Mouse (Mus musculus) C2C12 (cell line): ENCODE measurements around the gene Lrrfip2. TPM values are rescaled to one million over a fixed set of nuclear protein-coding genes. Genes with fewer than 3 reads are reported as not detected.

Experiments
- H3K27me3 ChIP-seq: one replicate; pipeline ENCODE4 v1.6.1; 2011; ENCODE audit not compliant: control insufficient read depth, insufficient read depth, insufficient read length
- H3K36me3 ChIP-seq: one replicate; pipeline ENCODE4 v1.6.1; 2011; ENCODE audit not compliant: control insufficient read depth, insufficient read depth
- H3K4me3 ChIP-seq: one replicate; pipeline ENCODE4 v1.5.1; 2011; ENCODE audit warnings: mild to moderate bottlenecking, control low read depth; ENCODE audit not compliant: poor library complexity, insufficient read depth, severe bottlenecking
- H3K79me2 ChIP-seq: one replicate; pipeline ENCODE4 v1.6.1; 2011; ENCODE audit not compliant: control insufficient read depth, insufficient read depth
- H3K79me3 ChIP-seq: one replicate; pipeline ENCODE4 v1.6.1; 2011; ENCODE audit warnings: low read depth, control low read depth
- H3ac ChIP-seq: one replicate; pipeline ENCODE3; 2011; ENCODE audit warnings: low read depth; ENCODE audit not compliant: control insufficient read depth, insufficient read length
- CEBPB ChIP-seq: IDR thresholded peaks from one replicate; pipeline ENCODE4 v1.6.1; 2011; ENCODE audit warnings: low read depth, mild to moderate bottlenecking, control low read depth, moderate library complexity
- CTCF ChIP-seq: IDR thresholded peaks from one replicate; pipeline ENCODE4 v1.5.1; 2011; ENCODE audit not compliant: control insufficient read depth, insufficient read depth, insufficient read length
- FOSL1 ChIP-seq: IDR thresholded peaks from one replicate; pipeline ENCODE4 v1.8.0; 2011; ENCODE audit warnings: mild to moderate bottlenecking, low read length; ENCODE audit not compliant: poor library complexity, insufficient read depth, severe bottlenecking
- MAX ChIP-seq: IDR thresholded peaks from one replicate; pipeline ENCODE4 v1.6.1; 2011; ENCODE audit warnings: mild to moderate bottlenecking, control low read depth
- MYOD1 ChIP-seq: IDR thresholded peaks from one replicate; pipeline ENCODE4 v1.6.1; 2011; ENCODE audit warnings: low read depth; ENCODE audit not compliant: control insufficient read depth, insufficient read length
- MYOG ChIP-seq: IDR thresholded peaks from one replicate; pipeline ENCODE4 v1.6.1; 2011; ENCODE audit not compliant: control insufficient read depth, insufficient read length; ENCODE audit errors: extremely low read depth
- USF1 ChIP-seq: IDR thresholded peaks from one replicate; pipeline ENCODE4 v1.6.1; 2011; ENCODE audit warnings: low read depth, mild to moderate bottlenecking, control low read depth, moderate library complexity
- polyA plus RNA-seq: library from polyadenylated mRNA; unstranded; fragments of >200 nt; fragmentation: generic; extraction: Trizol; gene quantifications from one replicate; pipeline ENCODE4 v1.2.1, GENCODE M21; 2012; ENCODE audit warnings: missing spikeins

Gene Lrrfip2
- polyA plus RNA-seq, 1 experiment, result 29.4 TPM

GRCm38 (mm10) chr9:111092657-111093056 lies 24.7 kb upstream of the Lrrfip2 start:
- H3K4me3 ChIP-seq, result no peak overlapping the region
- H3K36me3 ChIP-seq, result no peaks in the 10 kb centered on the region
- no peak for TF ChIP-seq CEBPB
- no peak for TF ChIP-seq MAX
- no peak for TF ChIP-seq MYOD1
- TF ChIP-seq CTCF, result no peak
- no peak for TF ChIP-seq FOSL1
- TF ChIP-seq MYOG, result no peak
- TF ChIP-seq USF1, result no peak
- no peak overlapping the region for H3ac ChIP-seq
- no peaks in the 10 kb centered on the region for H3K79me2 ChIP-seq
- H3K79me3 ChIP-seq, result no peaks in the 10 kb centered on the region
- H3K27me3 ChIP-seq, result no peaks in the 10 kb centered on the region

- H3K79me2 ChIP-seq, result no peaks in the 10 kb centered on the region
- no peak overlapping the region for H3ac ChIP-seq
- TF ChIP-seq CEBPB (no peak), MYOD1 (no peak), CTCF (peak; percentile 64)
- H3K27me3 ChIP-seq, result no peaks in the 10 kb centered on the region
- no peaks in the 10 kb centered on the region for H3K79me3 ChIP-seq
- H3K36me3 ChIP-seq, result no peaks in the 10 kb centered on the region
- H3K4me3 ChIP-seq, result no peak overlapping the region
Measured at GRCm38 (mm10) chr9:111093094-111093493, 24.3 kb upstream of the Lrrfip2 start.

- Histone ChIP-seq H3K27me3 (no peaks in the 10 kb centered on the region), H3K79me2 (no peaks in the 10 kb centered on the region), H3K4me3 (no peak overlapping the region), H3K36me3 (no peaks in the 10 kb centered on the region), H3K79me3 (no peaks in the 10 kb centered on the region), H3ac (no peak overlapping the region)
- no peak for TF ChIP-seq FOSL1
- TF ChIP-seq CEBPB, result no peak
- no peak for TF ChIP-seq USF1
- TF ChIP-seq MYOG, result no peak
- TF ChIP-seq MAX, result no peak
- TF ChIP-seq CTCF, result no peak
- TF ChIP-seq MYOD1, result no peak
Measured at GRCm38 (mm10) chr9:111094626-111095025, 22.8 kb upstream of the Lrrfip2 start.

- no peaks in the 10 kb centered on the region for H3K36me3 ChIP-seq
- H3ac ChIP-seq, result no peak overlapping the region
- no peaks in the 10 kb centered on the region for H3K79me2 ChIP-seq
- no peak for TF ChIP-seq FOSL1
- no peak for TF ChIP-seq CEBPB
- TF ChIP-seq MYOD1, result no peak
- TF ChIP-seq MAX, result no peak
- no peak for TF ChIP-seq MYOG
- no peak for TF ChIP-seq CTCF
- TF ChIP-seq USF1, result no peak
- no peaks in the 10 kb centered on the region for H3K79me3 ChIP-seq
- no peak overlapping the region for H3K4me3 ChIP-seq
- no peaks in the 10 kb centered on the region for H3K27me3 ChIP-seq
Measured at GRCm38 (mm10) chr9:111095710-111096109, 21.7 kb upstream of the Lrrfip2 start.

- TF ChIP-seq USF1, result no peak
- TF ChIP-seq CEBPB, result no peak
- no peak for TF ChIP-seq CTCF
- TF ChIP-seq FOSL1, result no peak
- TF ChIP-seq MYOD1, result no peak
- no peak for TF ChIP-seq MAX
- TF ChIP-seq MYOG, result no peak
- H3ac ChIP-seq, result no peak overlapping the region
- no peaks in the 10 kb centered on the region for H3K79me2 ChIP-seq
- no peaks in the 10 kb centered on the region for H3K79me3 ChIP-seq
- no peak overlapping the region for H3K4me3 ChIP-seq
- H3K36me3 ChIP-seq, result no peaks in the 10 kb centered on the region
- no peaks in the 10 kb centered on the region for H3K27me3 ChIP-seq
Measured at GRCm38 (mm10) chr9:111096419-111097326, 20.7 kb upstream of the Lrrfip2 start.

- Histone ChIP-seq H3K36me3 (no peaks in the 10 kb centered on the region), H3ac (no peak overlapping the region), H3K79me3 (no peaks in the 10 kb centered on the region), H3K27me3 (no peaks in the 10 kb centered on the region), H3K79me2 (no peaks in the 10 kb centered on the region), H3K4me3 (no peak overlapping the region)
- TF ChIP-seq USF1 (no peak), CEBPB (no peak), CTCF (no peak), MYOG (no peak), MYOD1 (no peak), FOSL1 (no peak), MAX (no peak)
Measured at GRCm38 (mm10) chr9:111097543-111097942, 19.8 kb upstream of the Lrrfip2 start.
